Mouse (Mus musculus) brain, embryonic 14.5 days (tissue): ENCODE results near the gene Aff3. TPM values are rescaled to one million over a fixed set of nuclear protein-coding genes. Genes with fewer than 3 reads are reported as not detected.

Experiments used
- DNase-seq: peaks from one replicate; pipeline ENCODE4 v3.0.0-alpha.2; 2011; ENCODE audit warnings: low read depth
- CTCF ChIP-seq: fragments of 200-500 bp; IDR thresholded peaks from 2 replicates; pipeline ENCODE4 v1.5.1; 2012; ENCODE audit warnings: inconsistent platforms, mild to moderate bottlenecking, moderate library complexity, borderline replicate concordance; ENCODE audit not compliant: insufficient read depth, insufficient read length; ENCODE audit errors: extremely low read depth
- POLR2A ChIP-seq: fragments of 200-500 bp; IDR thresholded peaks from 2 replicates; pipeline ENCODE4 v1.6.1; 2012; ENCODE audit warnings: mild to moderate bottlenecking, inconsistent platforms, borderline replicate concordance; ENCODE audit not compliant: poor library complexity, insufficient read depth, insufficient read length, severe bottlenecking; ENCODE audit errors: extremely low read depth
- polyA plus RNA-seq: library from polyadenylated mRNA; depleted of rRNA; stranded (reverse); fragments of >200 nt; gene quantifications from 2 replicates; pipeline ENCODE4 v1.2.3, GENCODE M21; 2012

Aff3 gene
- polyA plus RNA-seq, 1 experiment, result 52.5 TPM

- DNase-seq, result no peak
- TF ChIP-seq CTCF, result peak; percentile 36; the same call in 1 of the 2 replicates
- TF ChIP-seq POLR2A, result no peak
These were observed 357.5 kb downstream of the Aff3 start for GRCm38 (mm10) chr1:38307234-38307633.

GRCm38 (mm10) chr1:38306146-38306545 is 358.6 kb downstream of the Aff3 start:
- DNase-seq, result no peak

GRCm38 (mm10) chr1:38304376-38304775 is 360.4 kb downstream of the Aff3 start:
- DNase-seq, result no peak
- TF ChIP-seq CTCF (no peak), POLR2A (no peak)

More at GRCm38 (mm10) chr1:38306146-38306545, 358.6 kb downstream of the Aff3 start:
- TF ChIP-seq CTCF (no peak), POLR2A (no peak)

GRCm38 (mm10) chr1:38298291-38298690 is 366.5 kb downstream of the Aff3 start:
- TF ChIP-seq CTCF (no peak), POLR2A (no peak)
- peak; percentile 51 for DNase-seq

GRCm38 (mm10) chr1:38294906-38295305 is 369.8 kb downstream of the Aff3 start:
- no peak for DNase-seq
- TF ChIP-seq POLR2A, result no peak

- no peak for TF ChIP-seq POLR2A
- no peak for TF ChIP-seq CTCF
- DNase-seq, result no peak
These were observed 370.4 kb downstream of the Aff3 start for GRCm38 (mm10) chr1:38294336-38294695.

GRCm38 (mm10) chr1:38293671-38294335 is 371.0 kb downstream of the Aff3 start:
- no peak for DNase-seq

GRCm38 (mm10) chr1:38292851-38293250 is 371.9 kb downstream of the Aff3 start:
- TF ChIP-seq CTCF, result no peak
- TF ChIP-seq POLR2A, result no peak
- peak; percentile 61 for DNase-seq

More at GRCm38 (mm10) chr1:38293671-38294335, 371.0 kb downstream of the Aff3 start:
- no peak for TF ChIP-seq POLR2A
- no peak for TF ChIP-seq CTCF

- TF ChIP-seq CTCF (no peak), POLR2A (no peak)
- DNase-seq, result no peak
These were observed 372.8 kb downstream of the Aff3 start for GRCm38 (mm10) chr1:38291915-38292314.

GRCm38 (mm10) chr1:38291497-38291896 is 373.3 kb downstream of the Aff3 start:
- no peak for DNase-seq
- TF ChIP-seq POLR2A, result no peak
- no peak for TF ChIP-seq CTCF

GRCm38 (mm10) chr1:38290881-38291280 is 373.9 kb downstream of the Aff3 start:
- no peak for DNase-seq
- TF ChIP-seq CTCF, result no peak
- TF ChIP-seq POLR2A, result no peak

GRCm38 (mm10) chr1:38289891-38290290 is 374.9 kb downstream of the Aff3 start:
- DNase-seq, result no peak
- no peak for TF ChIP-seq POLR2A
- no peak for TF ChIP-seq CTCF
